32 mouse cellular contexts compared by ENCODE assay signal in the genomic region with DNA sequence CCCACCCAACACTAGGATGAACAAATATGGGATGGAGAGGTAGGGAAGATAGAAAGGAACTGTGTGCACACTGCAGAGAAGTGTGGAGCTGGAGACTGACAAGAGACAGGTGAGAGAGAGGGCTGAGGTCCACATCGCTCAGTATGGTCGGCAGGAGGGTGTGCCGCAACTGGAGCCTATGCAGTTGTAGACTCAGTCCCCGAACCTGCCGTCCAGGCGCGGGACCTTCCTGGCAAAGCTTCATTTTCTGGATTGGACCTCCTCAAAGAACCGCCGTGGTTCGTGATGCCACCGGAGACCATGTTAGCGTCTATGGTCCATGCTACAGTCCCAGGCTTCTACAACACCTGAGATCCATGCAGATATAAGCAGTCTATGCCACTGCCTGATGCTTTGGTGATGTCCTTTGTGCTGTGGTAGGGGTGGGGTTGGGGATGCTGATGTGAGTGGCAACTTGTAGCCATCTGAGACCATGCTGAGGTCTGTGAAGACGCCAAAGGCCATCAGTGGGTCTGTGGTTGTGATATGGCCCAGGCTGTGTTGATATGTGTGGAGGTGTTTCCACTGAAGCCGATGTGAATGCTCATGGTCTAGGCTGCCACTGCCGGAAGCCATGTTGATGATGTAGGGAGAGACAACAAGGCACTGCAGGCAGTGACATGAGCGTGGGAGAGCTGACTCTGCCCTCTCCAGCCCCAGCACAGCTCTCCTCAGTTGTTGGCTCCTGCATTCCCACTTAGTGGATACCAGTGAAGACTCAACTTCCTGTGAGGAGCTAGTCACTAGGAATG.
"Had no signal": no experiment of that assay in that cellular context is flagged by ENCODE, and none has a peak within 500 bp of the region (broad histone marks: within the 10 kb centered on the region; RNA-seq: fewer than 3 reads in every experiment).

No protein-coding gene starts in this region.

- H3K27me3 ChIP-seq: limb, embryonic 12.5 days; limb, embryonic 13.5 days; limb, embryonic 15.5 days; liver, embryonic 12.5 days; liver, embryonic 13.5 days; liver, embryonic 15.5 days; lung, embryonic 15.5 days; megakaryocyte, embryonic 14.5 days; midbrain, embryonic 12.5 days; midbrain, embryonic 13.5 days; midbrain, embryonic 15.5 days; neural tube, embryonic 12.5 days had no signal

- H3K4me2 ChIP-seq: limb, embryonic 12.5 days; limb, embryonic 13.5 days; limb, embryonic 15.5 days; liver, embryonic 11.5 days; liver, embryonic 12.5 days; liver, embryonic 13.5 days; liver, embryonic 15.5 days; lung, embryonic 14.5 days; lung, embryonic 15.5 days; midbrain, embryonic 11.5 days; midbrain, embryonic 12.5 days; midbrain, embryonic 13.5 days; midbrain, embryonic 15.5 days; neural tube, embryonic 12.5 days had no signal

- H3K9ac ChIP-seq: limb, embryonic 12.5 days; limb, embryonic 13.5 days; limb, embryonic 15.5 days; liver, embryonic 12.5 days; liver, embryonic 13.5 days; liver, embryonic 14.5 days; liver, embryonic 15.5 days; liver, postnatal 0 days; lung, embryonic 14.5 days; lung, embryonic 15.5 days; midbrain, embryonic 12.5 days; midbrain, embryonic 13.5 days; midbrain, embryonic 15.5 days; neural tube, embryonic 12.5 days had no signal

- DNase-seq: left cerebral cortex, postnatal 4 days; liver; liver, embryonic 13.5 days; liver, postnatal 0 days; lung, adult 18-20 months; lung, adult 2 months; lung, embryonic 14.5 days; lung, postnatal 10 days; lung, postnatal 14 days; lung, postnatal 36 days; lung, postnatal 4 days; midbrain, embryonic 14.5 days had no signal

- H3K9me3 ChIP-seq: limb, embryonic 10.5 days; limb, embryonic 12.5 days; limb, embryonic 13.5 days; limb, embryonic 15.5 days; liver, embryonic 12.5 days; liver, embryonic 13.5 days; liver, embryonic 15.5 days; lung, embryonic 15.5 days; midbrain, embryonic 10.5 days; midbrain, embryonic 12.5 days; midbrain, embryonic 13.5 days; midbrain, embryonic 15.5 days; neural tube, embryonic 12.5 days had no signal

- H3K36me3 ChIP-seq: limb, embryonic 10.5 days; limb, embryonic 12.5 days; limb, embryonic 13.5 days; limb, embryonic 15.5 days; liver, embryonic 12.5 days; liver, embryonic 13.5 days; liver, embryonic 15.5 days; lung, embryonic 15.5 days; midbrain, embryonic 10.5 days; midbrain, embryonic 12.5 days; midbrain, embryonic 13.5 days; midbrain, embryonic 15.5 days; neural tube, embryonic 12.5 days had no signal

- H3K27ac ChIP-seq: limb, embryonic 10.5 days; limb, embryonic 12.5 days; limb, embryonic 13.5 days; limb, embryonic 15.5 days; liver, embryonic 12.5 days; liver, embryonic 13.5 days; liver, embryonic 14.5 days; liver, embryonic 15.5 days; lung, embryonic 15.5 days; macrophage; midbrain, embryonic 10.5 days; midbrain, embryonic 12.5 days; midbrain, embryonic 13.5 days; midbrain, embryonic 15.5 days; neural tube, embryonic 12.5 days had no signal

- H3K4me1 ChIP-seq: limb, embryonic 10.5 days; limb, embryonic 12.5 days; limb, embryonic 13.5 days; limb, embryonic 15.5 days; liver, embryonic 12.5 days; liver, embryonic 13.5 days; liver, embryonic 15.5 days; lung, embryonic 15.5 days; megakaryocyte, embryonic 14.5 days; midbrain, embryonic 10.5 days; midbrain, embryonic 12.5 days; midbrain, embryonic 13.5 days; midbrain, embryonic 15.5 days; neural tube, embryonic 12.5 days had no signal

- ATAC-seq: liver, embryonic 12.5 days; liver, postnatal 0 days; lung, postnatal 0 days; midbrain, embryonic 13.5 days; midbrain, embryonic 15.5 days; midbrain, embryonic 16.5 days had no signal

- H3K4me3 ChIP-seq: limb, embryonic 10.5 days; limb, embryonic 12.5 days; limb, embryonic 13.5 days; limb, embryonic 15.5 days; liver, embryonic 12.5 days; liver, embryonic 13.5 days; liver, embryonic 15.5 days; lung, embryonic 15.5 days; megakaryocyte, embryonic 14.5 days; midbrain, embryonic 10.5 days; midbrain, embryonic 12.5 days; midbrain, embryonic 13.5 days; midbrain, embryonic 15.5 days; myocyte; neural tube, embryonic 12.5 days had no signal
